In the genomic region with DNA sequence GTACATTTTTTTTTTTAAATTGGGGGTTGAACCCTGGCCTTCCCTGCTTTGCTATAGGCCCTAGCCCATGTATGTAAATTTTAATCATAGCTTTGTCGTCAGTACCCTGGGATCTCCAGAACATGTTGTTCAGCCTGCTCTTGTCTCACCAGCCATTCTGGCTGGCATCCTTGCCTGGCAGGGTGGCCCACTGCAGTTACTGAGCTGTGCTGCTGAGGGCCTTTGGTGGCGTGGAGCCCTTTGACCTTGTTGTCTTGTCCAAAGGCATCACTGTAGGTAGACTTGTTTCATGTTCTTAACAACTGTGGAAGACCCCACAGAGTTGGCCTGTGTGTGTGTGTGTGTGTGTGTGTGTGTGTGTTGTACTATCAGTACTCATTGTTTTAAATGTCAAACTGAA, we compare ENCODE assay signal across 13 mouse cellular contexts. TPM values are rescaled to one million over a fixed set of nuclear protein-coding genes. Genes with fewer than 3 reads are reported as not detected.
DNase-seq lines count a peak whose midpoint lies in the region; ATAC-seq lines count a peak whose summit lies in the region.
"Had no signal": no experiment of that assay in that cellular context is flagged by ENCODE, and none has a peak within 500 bp of the region (broad histone marks: within the 10 kb centered on the region; RNA-seq: fewer than 3 reads in every experiment).

No protein-coding gene starts in this region.

- no peak overlapping the region; the same call in 1 of the 2 replicates for H3K4me2 ChIP-seq in lung, embryonic 16.5 days (ENCODE audit: low read depth, low read length)
- H3K4me2 ChIP-seq in stomach, embryonic 15.5 days, result peak overlapping the region; percentile 83; the same call in 1 of the 2 replicates
- H3K4me2 ChIP-seq: forebrain, embryonic 13.5 days had no signal

- DNase-seq in cerebellum, adult 11 months, result peak; percentile 37
- DNase-seq in cerebellum, postnatal 36 days, result no peak
- DNase-seq in heart, embryonic 10.5 days (ENCODE audit: low spot score), result no peak
- DNase-seq in heart, adult 18-20 months, result no peak
- DNase-seq in lung, postnatal 10 days, result no peak
- DNase-seq in embryo, embryonic 10 days (ENCODE audit: low spot score), result no peak
- DNase-seq: adrenal gland, postnatal 10 days; layer of hippocampus, adult 9-11 months; thymus, postnatal 25 days had no signal

- H3K27me3 ChIP-seq in heart, embryonic 10.5 days (ENCODE audit: insufficient read depth, poor library complexity, severe bottlenecking), result no peaks in the 10 kb centered on the region
- H3K27me3 ChIP-seq in lung, embryonic 16.5 days (ENCODE audit: control insufficient read depth, insufficient read depth, low read depth, low read length), result no peaks in the 10 kb centered on the region
- H3K27me3 ChIP-seq in stomach, embryonic 15.5 days (replicated peaks), result no peaks in the 10 kb centered on the region
- H3K27me3 ChIP-seq: forebrain, embryonic 13.5 days had no signal

- no peak overlapping the region for H3K4me3 ChIP-seq in heart, embryonic 10.5 days
- no peak overlapping the region for H3K4me3 ChIP-seq in lung, embryonic 16.5 days (ENCODE audit: low read length)
- no peak overlapping the region for H3K4me3 ChIP-seq in stomach, embryonic 15.5 days (replicated peaks)
- H3K4me3 ChIP-seq: forebrain, embryonic 13.5 days; myocyte had no signal

- peaks cover 83% of the 10 kb centered on the region for H3K4me1 ChIP-seq in heart, embryonic 10.5 days
- peaks cover 53% of the 10 kb centered on the region for H3K4me1 ChIP-seq in lung, embryonic 16.5 days (replicated peaks; ENCODE audit: control insufficient read depth, insufficient read depth, low read length)
- peaks cover 44% of the 10 kb centered on the region for H3K4me1 ChIP-seq in stomach, embryonic 15.5 days

- no peaks in the 10 kb centered on the region for H3K36me3 ChIP-seq in heart, embryonic 10.5 days
- H3K36me3 ChIP-seq in lung, embryonic 16.5 days (ENCODE audit: control insufficient read depth, insufficient read depth, low read length), result no peaks in the 10 kb centered on the region
- no peaks in the 10 kb centered on the region for H3K36me3 ChIP-seq in stomach, embryonic 15.5 days

- H3K27ac ChIP-seq in heart, embryonic 10.5 days, result peak overlapping the region; percentile 81; the same call in 1 of the 2 replicates
- no peak overlapping the region for H3K27ac ChIP-seq in lung, embryonic 16.5 days (ENCODE audit: low read length)
- H3K27ac ChIP-seq in stomach, embryonic 15.5 days, result peak overlapping the region; percentile 4; the same call in 1 of the 2 replicates
- H3K27ac ChIP-seq: forebrain, embryonic 13.5 days had no signal

- ATAC-seq in lung, embryonic 16.5 days (ENCODE audit: low read depth), result no peak
- no peak for ATAC-seq in stomach, embryonic 15.5 days (ENCODE audit: insufficient read depth, low FRiP score, low read depth)
- ATAC-seq: forebrain, embryonic 13.5 days had no signal

- 76% methylated on average over 2 of the region's 2 CpGs for WGBS in heart, embryonic 10.5 days
- WGBS in lung, embryonic 16.5 days, result 81% methylated on average over 2 of the region's 2 CpGs
- WGBS in stomach, embryonic 15.5 days, result 77% methylated on average over 2 of the region's 2 CpGs

- no peaks in the 10 kb centered on the region for H3K9me3 ChIP-seq in heart, embryonic 10.5 days
- no peaks in the 10 kb centered on the region for H3K9me3 ChIP-seq in lung, embryonic 16.5 days (ENCODE audit: control insufficient read depth, low read length)
- no peaks in the 10 kb centered on the region for H3K9me3 ChIP-seq in stomach, embryonic 15.5 days
- H3K9me3 ChIP-seq: forebrain, embryonic 13.5 days had no signal

- 0 out of 2 replicates have a peak overlapping the region, but pooled peaks have one; percentile 18 for H3K9ac ChIP-seq in lung, embryonic 16.5 days (ENCODE audit: low read length)
- H3K9ac ChIP-seq in stomach, embryonic 15.5 days, result no peak overlapping the region
- H3K9ac ChIP-seq: forebrain, embryonic 13.5 days had no signal

RNA-seq across cellular contexts. Expression of a gene that starts 3.2 kb away (rescaled TPM):
- polyA plus RNA-seq in heart, embryonic 10.5 days (2016; fragmentation: Nextera tagmentation; extraction: Ambion mirVana), result 46.9 and 60.9 TPM in 2 replicates
- total RNA-seq in heart, adult 18-20 months (2021), result 100 to 1,000 TPM; 293 to 297 TPM
- polyA plus RNA-seq in lung, embryonic 16.5 days (2015; fragmentation: Nextera tagmentation; extraction: Ambion mirVana), result 26.8 and 28.8 TPM in 2 replicates
- 35.0 and 35.7 TPM in 2 replicates for polyA plus RNA-seq in stomach, embryonic 15.5 days (2015; fragmentation: Nextera tagmentation; extraction: Ambion mirVana)
